Comparison of ENCODE assay signal across 9 mouse cellular contexts in the genomic region with DNA sequence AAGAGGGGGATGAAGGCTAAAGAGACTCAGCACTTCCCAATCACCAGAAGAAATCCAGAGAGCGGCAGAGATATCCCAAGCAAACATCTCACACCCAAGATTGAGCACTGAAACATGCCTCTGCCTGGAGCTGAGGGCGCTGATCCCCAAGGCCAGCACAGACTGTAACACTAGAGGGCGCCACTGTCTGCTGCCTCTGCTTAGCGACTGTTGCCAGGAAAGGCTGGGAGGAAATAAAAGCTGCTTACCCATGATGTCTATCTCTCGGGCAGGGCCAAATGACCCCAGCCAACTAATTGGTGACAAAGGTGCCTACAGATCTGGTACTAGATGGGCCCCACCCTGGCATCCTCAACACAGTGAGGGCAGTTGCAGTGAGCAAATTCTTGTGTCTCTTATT. TPM values are rescaled to one million over a fixed set of nuclear protein-coding genes. Genes with fewer than 3 reads are reported as not detected.
A peak's percentile ranks its signal among the peaks of the same experiment; 100 is the strongest.
DNase-seq lines count a peak whose midpoint lies in the region; ATAC-seq and TF ChIP-seq lines count a peak whose summit lies in the region.
"Had no signal": no experiment of that assay in that cellular context is flagged by ENCODE, and none has a peak within 500 bp of the region (broad histone marks: within the 10 kb centered on the region; RNA-seq: fewer than 3 reads in every experiment).

No protein-coding gene starts in this region.

- no peaks in the 10 kb centered on the region for H3K36me3 ChIP-seq in hindbrain, embryonic 10.5 days
- H3K36me3 ChIP-seq in hindbrain, embryonic 16.5 days (ENCODE audit: control insufficient read depth, insufficient read depth, low read length), result no peaks in the 10 kb centered on the region
- H3K36me3 ChIP-seq in CH12.LX (replicated peaks in 1 of 2; ENCODE audit: control insufficient read depth in 1 of 2, insufficient read depth in 1 of 2, low read length in 1 of 2), result no peaks in the 10 kb centered on the region
- H3K36me3 ChIP-seq in limb, embryonic 10.5 days, result no peaks in the 10 kb centered on the region

- no peak overlapping the region for H3K4me3 ChIP-seq in hindbrain, embryonic 10.5 days
- no peak overlapping the region for H3K4me3 ChIP-seq in hindbrain, embryonic 16.5 days (ENCODE audit: low read length)
- H3K4me3 ChIP-seq in CH12.LX (replicated peaks in 1 of 3; ENCODE audit: low read depth in 2 of 3, low read length in 2 of 3, poor library complexity in 1 of 3), result no peak overlapping the region
- no peak overlapping the region for H3K4me3 ChIP-seq in bone marrow, adult 2 months (replicated peaks; ENCODE audit: control insufficient read depth, low read depth, low read length)
- no peak overlapping the region for H3K4me3 ChIP-seq in limb, embryonic 10.5 days

- H3K9me3 ChIP-seq in hindbrain, embryonic 10.5 days, result no peaks in the 10 kb centered on the region
- no peaks in the 10 kb centered on the region for H3K9me3 ChIP-seq in hindbrain, embryonic 16.5 days (ENCODE audit: control insufficient read depth, low read length)
- no peaks in the 10 kb centered on the region for H3K9me3 ChIP-seq in CH12.LX (replicated peaks; ENCODE audit: low read length)
- H3K9me3 ChIP-seq in limb, embryonic 10.5 days (replicated peaks), result no peaks in the 10 kb centered on the region

- H3K4me1 ChIP-seq in hindbrain, embryonic 10.5 days (replicated peaks), result no peaks in the 10 kb centered on the region
- no peaks in the 10 kb centered on the region for H3K4me1 ChIP-seq in hindbrain, embryonic 16.5 days (ENCODE audit: control insufficient read depth, insufficient read depth, low read depth, low read length)
- no peaks in the 10 kb centered on the region for H3K4me1 ChIP-seq in CH12.LX (ENCODE audit: control insufficient read depth in 1 of 2, insufficient read depth in 2 of 2)
- H3K4me1 ChIP-seq in bone marrow, adult 2 months (ENCODE audit: control insufficient read depth, insufficient read depth, low read length), result no peaks in the 10 kb centered on the region
- H3K4me1 ChIP-seq in limb, embryonic 10.5 days, result peaks cover 7% of the 10 kb centered on the region

- in situ Hi-C loops in CH12.LX (cut with MboI; ENCODE audit: low pct_ligation_motif_present, low pct_unique_long_range_greater_than_20kb, low sequenced_read_pairs), result no loop called here

- TF ChIP-seq EP300 in CH12.LX (IDR thresholded peaks at IDR 0.05; ENCODE audit: low read length), result no peak

- ATAC-seq in hindbrain, embryonic 16.5 days, result no peak

- peak; percentile 41 for TF ChIP-seq RAD21 in CH12.LX (IDR thresholded peaks at IDR 0.05; ENCODE audit: low read depth, low read length)

- H3K79me2 ChIP-seq in CH12.LX (replicated peaks; ENCODE audit: control insufficient read depth, extremely low read depth, insufficient read depth, poor library complexity, severe bottlenecking), result no peaks in the 10 kb centered on the region

- dilution Hi-C loops in CH12.LX (cut with MboI; ENCODE audit: extremely low pct_ligation_motif_present, extremely low pct_unique_long_range_greater_than_20kb, low sequenced_read_pairs), result no loop called here

- no peak overlapping the region for H3K4me2 ChIP-seq in hindbrain, embryonic 16.5 days (ENCODE audit: low read length)
- H3K4me2 ChIP-seq in CH12.LX (ENCODE audit: insufficient read depth, low read depth, poor library complexity, severe bottlenecking), result no peak overlapping the region

- no peak overlapping the region for H3K27ac ChIP-seq in hindbrain, embryonic 10.5 days
- no peak overlapping the region for H3K27ac ChIP-seq in hindbrain, embryonic 16.5 days (ENCODE audit: low read depth, low read length)
- no peak overlapping the region for H3K27ac ChIP-seq in CH12.LX (ENCODE audit: insufficient read depth, low read depth)
- no peak overlapping the region for H3K27ac ChIP-seq in bone marrow, adult 2 months (ENCODE audit: control insufficient read depth, insufficient read depth, low read depth, low read length, poor library complexity)
- no peak overlapping the region for H3K27ac ChIP-seq in limb, embryonic 10.5 days

- 31% methylated on average over 5 of the region's 5 CpGs for WGBS in hindbrain, embryonic 10.5 days
- WGBS in hindbrain, embryonic 16.5 days, result 27% methylated on average over 5 of the region's 5 CpGs
- 26% methylated on average over 5 of the region's 5 CpGs for WGBS in bone marrow, adult 2 months
- 41% methylated on average over 5 of the region's 5 CpGs for WGBS in limb, embryonic 10.5 days

- TF ChIP-seq CTCF in CH12.LX (conservative IDR thresholded peaks at IDR 0.05 in 1 of 2, IDR thresholded peaks at IDR 0.05 in 1 of 2; ENCODE audit: low read depth in 2 of 2, low read length in 2 of 2), result peak; percentile 68 to 76
- peak; percentile 62 for TF ChIP-seq CTCF in bone marrow, adult 2 months (IDR thresholded peaks at IDR 0.05; ENCODE audit: control insufficient read depth, insufficient read depth, low read length)

- no peak for TF ChIP-seq POLR2A in CH12.LX (IDR thresholded peaks at IDR 0.05; ENCODE audit: low read depth, low read length)
- TF ChIP-seq POLR2A in bone marrow, adult 2 months (IDR thresholded peaks at IDR 0.05; ENCODE audit: borderline replicate concordance, control insufficient read depth, low read depth, low read length), result no peak

- DNase-seq in hindbrain, embryonic 10.5 days (ENCODE audit: low spot score), result peak; percentile 27
- DNase-seq in CH12.LX (ENCODE audit: extremely low read depth), result peak; percentile 58
- peak; percentile 49 for DNase-seq in limb, embryonic 10.5 days (ENCODE audit: low spot score)
- DNase-seq in right cerebral cortex, postnatal 36 days (ENCODE audit: low spot score in 2 of 2), result no peak
- no peak for DNase-seq in frontal cortex, postnatal 10 days (ENCODE audit: low spot score in 2 of 2)
- no peak for DNase-seq in cerebellum, adult 9-10 months

- no peaks in the 10 kb centered on the region for H3K27me3 ChIP-seq in hindbrain, embryonic 10.5 days (ENCODE audit: insufficient read depth, poor library complexity, severe bottlenecking)
- H3K27me3 ChIP-seq in hindbrain, embryonic 16.5 days (replicated peaks; ENCODE audit: control insufficient read depth, insufficient read depth, low read length), result no peaks in the 10 kb centered on the region
- peaks cover 62% of the 10 kb centered on the region for H3K27me3 ChIP-seq in CH12.LX (replicated peaks)
- H3K27me3 ChIP-seq in limb, embryonic 10.5 days (ENCODE audit: low read depth, poor library complexity, severe bottlenecking), result no peaks in the 10 kb centered on the region

- no peak overlapping the region for H3K9ac ChIP-seq in hindbrain, embryonic 16.5 days (ENCODE audit: low read depth, low read length)
- no peak overlapping the region for H3K9ac ChIP-seq in CH12.LX (ENCODE audit: insufficient read depth, low read depth)

TF ChIP-seq in CH12.LX, 34 proteins besides CTCF, POLR2A, EP300 and RAD21:
- TF ChIP-seq ELF1 (IDR thresholded peaks at IDR 0.05; ENCODE audit: low read depth, low read length) (no peak), SMC3 (IDR thresholded peaks at IDR 0.05; ENCODE audit: low read depth, low read length) (peak; percentile 29), RCOR1 (conservative IDR thresholded peaks at IDR 0.05; ENCODE audit: low read depth, low read length) (no peak)

RNA-seq across cellular contexts. Expression of gene Serpina11, which starts 11.9 kb away (rescaled TPM):
- polyA plus RNA-seq in hindbrain, embryonic 10.5 days (2016; fragmentation: Nextera tagmentation; extraction: Ambion mirVana), result not detected in 2 replicates
- polyA plus RNA-seq in hindbrain, embryonic 16.5 days (2015; fragmentation: Nextera tagmentation; extraction: Ambion mirVana), result not detected in 2 replicates
- total RNA-seq in CH12.LX (2012; rRNA removed) (0.34 TPM in 2 replicates), CH12.LX (2014; rRNA removed) (0.43 and 0.50 TPM in 2 replicates)
- polyA plus RNA-seq in CH12.LX (2012; ENCODE audit: insufficient read length, low read depth), result 0.27 and 0.45 TPM in 2 replicates
- polyA plus RNA-seq in bone marrow, adult 2 months (2011; ENCODE audit: insufficient read depth, insufficient read length, low replicate concordance, missing spikeins), result 1.4 TPM in 1 of 2 replicates, not detected in the other
- not detected in 2 replicates for polyA plus RNA-seq in limb, embryonic 10.5 days (2016; fragmentation: Nextera tagmentation; extraction: Ambion mirVana)
- polyA plus RNA-seq: heart, embryonic 14.5 days had no signal

RNA-seq across cellular contexts. Expression of gene Serpina1e, which starts 19.1 kb away (rescaled TPM):
- not detected in 2 replicates for polyA plus RNA-seq in hindbrain, embryonic 10.5 days (2016; fragmentation: Nextera tagmentation; extraction: Ambion mirVana)
- polyA plus RNA-seq in hindbrain, embryonic 16.5 days (2015; fragmentation: Nextera tagmentation; extraction: Ambion mirVana), result not detected in 2 replicates
- total RNA-seq in CH12.LX (2012; rRNA removed) (not detected in 2 replicates), CH12.LX (2014; rRNA removed) (not detected in 2 replicates)
- polyA plus RNA-seq in CH12.LX (2012; ENCODE audit: insufficient read length, low read depth), result not detected in 2 replicates
- 13.2 and 51.9 TPM in 2 replicates for polyA plus RNA-seq in bone marrow, adult 2 months (2011; ENCODE audit: insufficient read depth, insufficient read length, low replicate concordance, missing spikeins)
- polyA plus RNA-seq in limb, embryonic 10.5 days (2016; fragmentation: Nextera tagmentation; extraction: Ambion mirVana), result not detected in 2 replicates
- polyA plus RNA-seq: heart, embryonic 14.5 days had no signal

RNA-seq across cellular contexts. Expression of gene Serpina9, which starts 35.7 kb away (rescaled TPM):
- polyA plus RNA-seq in hindbrain, embryonic 10.5 days (2016; fragmentation: Nextera tagmentation; extraction: Ambion mirVana), result not detected in 2 replicates
- polyA plus RNA-seq in hindbrain, embryonic 16.5 days (2015; fragmentation: Nextera tagmentation; extraction: Ambion mirVana), result 0.09 and 0.27 TPM in 2 replicates
- total RNA-seq in CH12.LX (2012; rRNA removed) (0.08 and 0.13 TPM in 2 replicates), CH12.LX (2014; rRNA removed) (0.36 and 0.42 TPM in 2 replicates)
- polyA plus RNA-seq in CH12.LX (2012; ENCODE audit: insufficient read length, low read depth), result 0.23 TPM in 1 of 2 replicates, not detected in the other
- polyA plus RNA-seq in bone marrow, adult 2 months (2011; ENCODE audit: insufficient read depth, insufficient read length, low replicate concordance, missing spikeins), result not detected in 2 replicates
- not detected in 2 replicates for polyA plus RNA-seq in limb, embryonic 10.5 days (2016; fragmentation: Nextera tagmentation; extraction: Ambion mirVana)

Comparison
In these comparisons a context has a peak if more than half of its experiments do, and no peak if none do; other contexts are left out.
1. DNase-seq: peak in hindbrain, embryonic 10.5 days (single experiment), CH12.LX (single experiment) and limb, embryonic 10.5 days (single experiment); none in right cerebral cortex, postnatal 36 days (0 of 2), frontal cortex, postnatal 10 days (0 of 2) and cerebellum, adult 9-10 months (single experiment).
2. RNA of gene Serpina1e, which starts 19.1 kb away (polyA plus RNA-seq): 13.2 to 51.9 TPM in bone marrow, adult 2 months; not detected in hindbrain, embryonic 16.5 days, not detected in hindbrain, embryonic 10.5 days, not detected in CH12.LX and not detected in limb, embryonic 10.5 days; every median in the first group is over 10 times any median in the second.